Mouse (Mus musculus): ENCODE measurements around the gene Cmpk1.

Gene Cmpk1

DNA sequence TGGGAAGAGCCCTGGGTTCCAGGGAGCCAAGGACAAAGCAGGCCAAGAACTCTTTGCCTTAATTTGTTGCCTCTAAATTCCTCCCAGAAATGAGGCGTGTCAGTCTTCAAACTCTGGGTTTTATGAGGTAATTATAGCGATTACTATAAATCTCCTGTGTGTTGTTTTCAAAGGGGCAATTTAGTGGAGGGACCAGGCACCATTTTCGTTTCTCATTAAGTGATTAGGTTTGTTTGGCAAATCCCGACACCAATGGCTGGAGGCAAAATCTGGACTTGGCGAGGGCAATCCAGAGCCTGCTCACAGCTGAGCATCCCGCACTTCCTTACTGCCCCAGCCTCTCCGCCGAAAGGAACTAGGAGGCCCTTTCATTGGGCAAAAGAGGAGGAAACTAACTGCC, 44.5 kb downstream of the Cmpk1 start:
- no peak for DNase-seq

DNA sequence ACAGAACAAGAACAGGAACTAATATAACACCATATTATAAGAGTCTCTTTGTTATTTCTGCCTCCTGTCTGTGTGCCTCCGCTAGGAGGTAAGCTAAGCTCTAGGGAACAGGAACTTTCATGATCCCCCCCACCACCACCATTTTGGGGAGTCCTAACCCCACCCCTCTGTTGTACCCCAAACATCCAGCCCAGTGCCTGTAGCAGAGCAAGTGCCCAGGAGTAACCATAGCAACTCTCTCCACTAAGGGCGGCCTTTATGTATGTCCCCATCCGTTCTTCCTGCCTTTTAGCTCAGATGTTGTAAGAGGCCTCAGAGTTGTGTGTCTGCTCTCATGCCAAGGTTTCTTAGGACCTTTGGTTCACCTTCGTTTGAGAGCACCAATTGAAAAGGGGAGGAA, 44.9 kb downstream of the Cmpk1 start:
- DNase-seq, result no peak

DNA sequence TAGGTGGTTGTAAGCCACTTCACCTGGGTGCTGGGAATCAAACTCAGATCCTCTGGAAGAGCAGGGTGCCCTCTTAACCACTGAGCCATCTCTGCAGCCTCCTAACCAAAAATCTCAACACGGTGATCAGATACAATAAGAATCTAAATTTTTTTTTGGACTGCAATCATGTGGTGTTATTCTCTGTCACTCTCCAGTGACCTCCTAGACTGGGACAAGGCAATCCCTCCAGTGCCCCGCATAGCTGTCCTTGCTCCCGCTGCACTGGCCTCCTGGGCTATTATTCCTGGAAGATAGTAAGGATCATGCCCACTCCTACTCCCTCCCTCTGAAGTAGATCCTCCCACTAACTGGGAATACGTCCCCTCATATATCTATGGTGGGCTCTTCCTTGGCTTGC, 45.7 kb downstream of the Cmpk1 start:
- DNase-seq, result no peak

DNA sequence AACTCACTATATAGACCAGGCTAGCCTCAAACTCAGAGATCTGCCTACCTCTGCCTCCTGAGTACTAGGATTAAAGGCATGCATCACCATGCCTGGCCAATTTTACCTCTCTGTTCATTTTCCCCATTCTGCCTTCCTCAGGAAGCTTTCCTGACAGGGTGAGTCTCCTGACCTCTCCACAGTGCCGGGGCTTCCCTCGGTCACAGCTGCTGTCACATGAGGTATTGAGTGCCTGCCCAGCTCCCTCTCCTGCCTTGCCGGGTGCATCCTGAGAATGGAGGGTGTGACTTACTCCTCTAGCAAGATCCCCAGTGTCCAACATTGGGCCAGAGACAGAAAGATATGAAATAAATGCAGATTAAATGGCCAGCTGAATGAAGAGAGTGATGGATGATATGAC, 48.8 kb downstream of the Cmpk1 start:
- no peak for DNase-seq

DNA sequence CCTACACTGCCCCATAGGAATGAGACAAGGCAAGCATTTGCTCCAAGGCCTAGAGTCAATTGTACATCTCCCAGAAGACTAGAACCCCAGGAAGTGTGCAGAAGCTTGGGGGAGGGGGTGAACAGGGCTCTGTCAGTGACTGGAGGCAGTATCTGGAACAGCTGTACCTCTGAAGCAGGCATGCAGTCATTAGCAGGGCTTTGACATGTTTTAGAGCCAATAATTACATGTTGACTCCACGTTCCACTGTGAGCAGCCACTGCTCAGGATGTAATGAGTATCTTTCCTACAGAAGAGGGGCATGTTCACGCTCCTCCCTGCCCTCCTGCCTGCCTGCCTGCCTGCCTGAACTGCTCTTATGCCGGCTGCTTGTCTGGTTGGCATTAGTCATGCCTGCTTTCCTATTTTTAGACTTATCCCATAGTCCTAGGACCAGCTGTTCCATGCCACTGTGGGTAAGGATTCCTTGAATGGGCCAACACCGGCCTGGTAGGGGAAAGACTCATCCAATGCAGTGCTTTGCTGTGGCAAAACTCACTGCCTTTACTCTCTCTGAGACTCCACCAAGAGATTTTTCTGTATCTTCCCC, 49.5 kb downstream of the Cmpk1 start:
- no peak for DNase-seq

DNA sequence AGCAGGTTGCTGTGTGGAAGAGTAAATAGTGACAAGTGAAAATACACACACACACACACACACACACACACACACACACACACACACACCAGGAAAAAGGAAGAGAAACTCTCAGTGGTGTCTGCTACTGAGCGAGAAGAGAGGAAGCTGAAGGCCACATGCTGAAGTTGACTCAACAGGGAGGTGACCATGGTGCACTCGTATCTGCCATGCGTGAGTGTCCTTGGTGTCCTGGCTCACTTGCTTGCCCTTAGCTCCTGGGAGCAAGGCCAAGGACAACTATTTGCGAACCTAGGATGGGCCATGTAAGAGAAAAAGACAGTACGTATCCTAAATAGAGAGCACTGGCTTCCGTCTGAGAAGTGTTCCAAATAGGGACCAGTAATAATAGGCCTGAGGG, 52.9 kb downstream of the Cmpk1 start:
- no peak for DNase-seq

DNA sequence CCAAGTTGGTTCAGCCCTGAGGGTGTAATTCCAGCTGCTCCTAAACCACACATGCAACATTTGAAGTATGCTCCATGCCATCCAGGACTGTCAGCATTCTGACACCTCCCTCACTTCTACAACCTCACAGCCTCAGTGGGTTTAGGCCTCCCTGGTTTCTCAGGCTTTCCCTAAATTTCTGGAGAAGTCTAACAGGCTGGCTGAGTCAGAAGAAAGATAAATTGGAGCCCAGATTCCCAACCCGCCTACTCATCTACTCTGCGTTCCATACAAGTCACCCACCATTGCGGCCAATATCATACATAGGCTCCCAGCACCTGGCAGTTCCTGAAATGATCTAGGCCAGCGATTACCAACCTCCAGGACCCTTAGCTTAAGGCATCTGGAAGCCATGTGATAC, 54.3 kb downstream of the Cmpk1 start:
- no peak for DNase-seq

DNA sequence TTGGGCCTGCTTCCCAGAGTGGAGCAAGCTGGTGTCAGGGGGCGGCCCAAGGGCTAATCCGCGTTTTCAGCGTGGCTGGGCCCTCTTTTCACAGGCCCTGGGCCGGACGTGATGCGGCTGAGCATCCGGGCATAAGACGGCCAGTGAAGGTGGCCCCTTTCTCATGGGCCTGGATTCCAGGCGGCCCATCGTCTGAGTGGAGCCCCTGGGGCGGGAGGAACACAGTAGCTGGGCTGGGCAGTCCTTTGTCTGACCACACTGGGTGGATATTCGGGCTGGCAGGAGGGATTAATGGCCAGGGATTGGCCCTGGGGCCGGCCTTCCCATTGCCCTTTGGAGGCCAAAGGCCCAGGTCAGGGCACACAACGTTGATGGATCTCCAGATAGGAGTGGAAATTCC, 57.9 kb downstream of the Cmpk1 start:
- DNase-seq, result no peak

DNA sequence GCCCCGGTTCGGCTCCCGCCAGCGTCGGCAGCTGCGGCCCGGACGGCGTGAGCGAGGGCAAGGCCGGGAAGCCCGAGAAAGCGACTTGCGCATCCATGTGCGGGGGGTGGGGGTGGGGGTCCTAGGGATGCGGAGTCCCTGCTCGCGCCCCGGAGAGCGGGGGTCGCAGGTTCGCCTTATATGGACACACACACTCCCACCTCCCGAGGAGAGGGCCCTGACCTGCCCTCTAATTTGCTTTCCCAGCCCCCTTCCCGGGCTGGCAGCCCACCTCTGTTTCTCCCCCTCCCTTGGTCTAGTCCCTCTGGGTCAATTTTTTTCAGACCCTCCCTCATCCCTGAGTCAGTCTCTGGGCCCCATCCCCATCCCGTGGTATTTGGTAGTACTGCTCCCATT, 61.1 kb downstream of the Cmpk1 start, which contains the start of gene Foxe3:
Gene Foxe3 (minus strand): TSS at position 97 of the 396 bp plus-strand sequence.
- no peak for DNase-seq

DNA sequence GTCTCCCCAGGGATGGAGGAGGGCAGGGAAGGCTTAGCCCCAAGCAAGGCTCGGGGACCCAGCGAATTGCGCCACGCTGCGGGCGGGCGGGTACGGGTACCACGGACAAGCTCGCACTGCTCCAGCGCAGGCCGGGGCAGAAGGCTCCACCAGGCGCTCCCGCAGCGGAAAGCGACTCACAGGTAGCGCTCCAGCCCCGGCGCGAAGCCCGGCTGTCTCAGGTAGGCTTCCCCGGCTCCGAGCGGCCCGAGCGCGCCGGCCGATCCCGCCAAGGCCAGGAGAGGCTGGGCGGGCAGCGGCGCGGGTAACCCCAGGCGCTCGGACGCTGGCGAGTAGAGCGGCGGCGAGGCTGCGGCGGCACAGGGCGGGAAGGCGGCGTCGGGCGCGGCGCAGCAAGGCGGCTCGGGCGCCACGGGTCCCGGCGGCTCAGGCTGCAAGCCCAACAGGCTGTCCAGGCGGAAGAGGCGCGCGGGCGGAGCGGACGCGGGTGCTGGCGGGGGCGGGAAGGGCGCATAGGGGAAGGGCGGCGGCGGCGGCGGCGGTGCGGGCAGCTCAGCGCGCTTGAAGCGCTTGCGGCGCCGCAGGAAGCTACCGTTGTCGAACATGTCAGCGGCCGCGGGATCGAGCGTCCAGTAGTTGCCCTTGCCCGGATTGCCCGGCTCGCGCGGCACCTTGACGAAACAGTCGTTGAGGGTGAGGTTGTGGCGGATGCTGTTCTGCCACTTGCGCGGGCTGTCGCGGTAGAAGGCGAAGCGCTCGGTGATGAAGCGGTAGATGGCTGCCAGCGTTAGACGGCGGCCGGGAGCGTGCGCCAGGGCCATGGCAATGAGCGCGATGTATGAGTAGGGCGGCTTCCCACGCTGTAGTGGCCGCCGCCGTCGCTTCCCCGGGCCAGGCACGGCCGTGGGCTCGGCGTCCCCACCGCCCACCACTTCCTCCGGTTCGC, 61.8 kb downstream of the Cmpk1 start:
- no peak for DNase-seq

DNA sequence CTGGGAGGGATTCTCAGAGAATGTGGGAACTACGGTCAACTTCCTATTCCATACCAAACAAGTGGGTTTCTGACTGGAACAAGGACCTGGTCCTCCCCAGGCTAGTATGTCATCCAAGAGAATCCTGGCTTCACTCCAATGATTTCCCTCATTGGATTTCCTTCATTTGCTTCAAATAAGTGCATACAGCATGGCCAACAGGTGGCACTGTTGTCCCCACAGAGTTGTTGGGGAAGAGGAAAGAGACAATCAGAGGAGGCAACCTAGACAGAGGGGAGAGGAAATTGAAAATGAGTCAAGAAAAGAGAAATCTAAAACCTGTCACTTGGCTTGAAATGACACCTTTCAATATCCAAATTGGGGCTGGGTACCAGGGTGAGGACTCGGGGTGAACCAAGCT, 70.0 kb downstream of the Cmpk1 start:
- DNase-seq, result no peak

DNA sequence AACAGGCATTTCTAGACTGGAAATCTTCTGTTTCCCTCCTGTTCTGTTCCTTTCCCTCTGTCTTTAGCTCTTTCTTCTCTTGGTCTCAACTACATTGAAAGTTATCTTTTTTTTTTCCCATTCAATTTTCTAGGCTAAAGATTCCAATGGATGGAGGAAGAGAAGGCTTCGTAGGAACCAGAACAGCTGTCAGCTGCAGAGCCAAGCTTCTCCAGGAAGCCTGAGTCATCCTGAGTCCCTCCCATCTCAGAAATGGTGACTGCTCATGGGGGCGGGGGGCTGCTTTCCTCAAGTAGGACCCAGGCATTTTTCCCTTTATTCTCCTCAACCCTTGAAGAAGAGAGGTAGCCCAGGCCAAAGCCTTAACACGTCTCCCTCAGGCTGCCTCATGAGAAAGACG, 71.0 kb downstream of the Cmpk1 start:
- DNase-seq, result no peak

DNA sequence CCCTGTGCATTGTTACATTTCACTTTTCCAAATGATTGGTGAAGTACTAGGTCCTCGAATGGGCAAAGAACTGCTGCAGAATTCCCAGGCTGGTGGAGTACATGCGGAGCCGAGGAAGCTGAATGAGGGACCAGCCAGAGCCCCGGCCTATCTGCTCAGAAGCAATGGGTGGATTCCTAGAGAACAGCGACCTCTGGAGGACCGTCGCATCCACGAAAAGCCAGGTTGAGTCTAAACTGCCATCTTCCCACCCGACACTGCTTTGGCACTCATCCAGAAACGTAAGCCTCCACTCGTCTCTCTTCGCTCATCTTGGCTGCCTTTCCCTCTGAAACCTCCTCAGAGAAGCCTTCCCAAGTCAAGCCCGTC, 73.5 kb downstream of the Cmpk1 start:
- peak; percentile 11 for DNase-seq

DNA sequence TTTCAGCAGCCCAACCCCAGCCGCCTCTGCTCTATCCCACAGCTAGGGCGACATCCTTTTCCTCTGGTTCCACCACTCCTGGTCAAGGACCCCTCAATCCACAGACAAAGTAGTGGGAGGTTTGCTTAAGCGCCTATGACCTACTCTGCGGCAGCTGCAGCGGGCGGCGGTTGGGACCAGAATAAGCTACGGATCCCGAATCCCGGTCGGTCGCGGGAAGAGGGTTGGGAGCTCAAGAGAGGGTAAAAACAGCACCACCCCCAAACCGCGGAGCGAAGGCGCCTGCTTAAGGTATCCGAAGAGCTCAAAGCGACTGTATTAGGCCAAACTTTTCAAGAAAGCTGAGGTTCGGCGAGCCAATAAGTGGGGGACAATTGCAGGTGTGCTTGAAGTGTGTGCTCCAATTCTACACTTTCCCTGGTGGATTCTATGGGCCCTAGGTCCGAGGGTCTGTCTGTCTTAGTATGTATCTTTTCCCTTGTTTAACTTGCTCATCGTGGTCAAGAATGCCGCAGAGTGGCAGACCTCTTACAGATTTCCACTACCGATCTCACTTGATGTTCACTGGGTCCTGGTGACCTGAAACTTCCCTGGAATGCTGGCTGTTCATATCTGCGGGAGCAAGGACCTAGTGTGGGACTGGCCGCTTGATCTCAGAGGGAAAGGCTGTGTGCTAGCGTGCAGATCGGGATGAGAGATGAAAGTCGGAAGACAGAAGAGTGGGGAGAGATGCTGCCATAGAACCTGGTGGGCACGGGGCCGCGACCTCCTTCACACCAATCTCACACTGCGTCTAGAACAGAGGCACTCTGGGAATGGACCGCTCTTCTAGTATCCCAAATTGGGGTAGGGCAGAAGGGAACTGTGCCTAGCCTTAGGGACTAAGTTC, 74.1 kb downstream of the Cmpk1 start:
- DNase-seq, result no peak

DNA sequence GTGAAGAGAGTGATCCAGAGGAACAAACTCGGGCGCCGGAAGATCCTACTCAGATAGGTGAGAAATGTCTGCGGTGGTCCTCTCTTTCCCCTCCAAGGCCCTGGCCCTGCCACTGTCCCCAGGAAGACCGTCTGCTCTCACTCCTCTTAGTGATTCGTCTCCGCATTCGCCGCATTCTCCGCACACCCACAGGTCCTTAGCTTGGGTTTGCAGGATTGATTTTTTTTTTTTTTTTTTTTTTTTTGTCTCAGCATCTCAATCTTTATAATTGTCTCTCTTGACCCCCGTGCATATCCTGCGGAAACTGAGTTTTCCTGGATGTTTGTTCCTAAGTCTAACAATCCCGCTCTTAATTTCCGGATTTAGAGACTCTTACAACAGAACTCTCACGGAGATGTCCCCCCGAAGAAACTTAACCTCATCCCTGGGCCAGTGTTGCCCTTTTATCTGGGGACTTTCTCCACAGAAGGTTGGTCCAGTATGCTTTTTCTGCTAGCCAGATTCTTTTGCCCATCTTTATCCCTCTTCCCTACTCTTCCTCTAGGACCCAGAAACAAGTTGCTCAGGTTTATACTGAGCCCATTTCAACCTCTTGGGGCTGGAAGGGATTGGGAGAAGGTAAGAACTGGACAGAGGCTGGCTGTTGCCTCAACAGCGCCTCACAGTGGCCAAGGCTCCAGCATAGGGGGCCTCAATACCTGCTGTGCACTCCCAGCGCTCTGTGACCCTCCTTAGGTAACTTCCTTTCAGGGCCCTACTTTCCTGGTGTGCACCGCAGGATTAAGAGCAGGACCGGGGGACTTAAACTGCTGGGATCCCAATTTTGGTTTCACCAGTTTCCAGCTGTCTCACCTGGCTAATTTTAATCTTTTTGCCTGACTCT, 77.2 kb downstream of the Cmpk1 start:
- no peak for DNase-seq
